Mouse (Mus musculus): Measurements from ENCODE around the gene Stk32b.

GRCm38 (mm10) chr5:37442767-37443166, 274.2 kb downstream of the Stk32b start:
- TF ChIP-seq POLR2A (IDR thresholded peaks at IDR 0.05; ENCODE audit: insufficient read length, low read depth) (no peak), MAX (IDR thresholded peaks at IDR 0.05; ENCODE audit: low read depth) (no peak), TCF12 (IDR thresholded peaks at IDR 0.05; ENCODE audit: insufficient read depth, poor library complexity, severe bottlenecking) (no peak), POLR2AphosphoS2 (IDR thresholded peaks at IDR 0.05; ENCODE audit: insufficient read length, low read depth) (no peak), TCF3 (IDR thresholded peaks at IDR 0.05; ENCODE audit: insufficient read length, low read depth) (no peak), USF1 (IDR thresholded peaks at IDR 0.05; ENCODE audit: low read depth) (no peak), E2F4 (IDR thresholded peaks at IDR 0.05; ENCODE audit: insufficient read depth) (no peak), SRF (IDR thresholded peaks at IDR 0.05; ENCODE audit: control insufficient read depth, insufficient read length, low read depth) (no peak)

Data from myocyte (in vitro differentiated cells).